Mouse (Mus musculus) heart, adult 18-20 months (tissue): ENCODE measurements around the gene Epha2. TPM values are rescaled to one million over a fixed set of nuclear protein-coding genes. Genes with fewer than 3 reads are reported as not detected.

Experiments used
- DNase-seq, 2 experiments: peaks; one replicate each; pipeline ENCODE4 v3.0.0; 2021 to 2022; ENCODE audit warnings: mixed read lengths in 1 of 2
- total RNA-seq, 2 experiments: library from RNA; stranded (reverse); gene quantifications; 2 replicates each; pipeline ENCODE4 v1.2.3; 2021

The Epha2 gene
- total RNA-seq, 2 experiments from 2014 or later, result 6.2 to 6.6 TPM

DNA sequence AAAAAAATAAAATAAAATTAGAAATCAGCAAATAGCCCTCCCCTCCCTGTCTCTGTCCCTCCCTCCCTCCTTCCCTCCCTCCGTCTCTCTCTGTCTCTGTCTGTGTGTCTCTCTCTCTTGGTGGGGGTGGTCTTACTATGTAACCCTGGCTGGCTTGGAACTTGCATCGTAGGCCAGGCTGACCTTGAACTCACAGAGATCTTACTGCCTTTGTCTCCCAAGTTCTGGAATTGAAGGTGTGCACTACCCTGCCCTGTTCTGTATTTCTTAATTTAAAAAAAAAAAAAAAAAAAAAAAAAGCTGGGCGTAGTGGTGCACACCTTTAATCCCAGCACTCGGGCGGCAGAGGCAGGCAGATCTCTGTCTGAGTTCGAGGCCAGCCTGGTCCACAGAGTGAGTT is 21.3 kb upstream of the Epha2 start:
- DNase-seq, result no peak

DNA sequence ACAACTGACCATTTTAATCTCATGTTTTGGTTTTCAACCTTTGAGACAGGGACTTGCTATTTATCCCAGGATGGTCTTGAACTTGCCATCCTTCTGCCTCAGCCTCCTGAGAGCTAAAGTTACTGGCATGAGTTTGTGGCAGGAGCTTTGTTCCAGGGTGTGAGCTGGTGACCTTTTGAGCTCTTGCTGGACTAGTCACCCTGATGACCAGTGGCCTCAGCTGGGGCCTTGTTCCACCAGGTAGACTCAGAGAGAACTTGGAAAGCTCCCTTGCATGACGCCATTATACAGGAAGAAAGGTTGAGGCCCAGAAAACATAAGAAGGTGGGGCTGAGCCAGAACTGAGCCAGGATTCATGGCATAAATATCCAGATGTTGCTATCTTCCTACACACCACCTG is 20.6 kb upstream of the Epha2 start:
- no peak for DNase-seq

DNA sequence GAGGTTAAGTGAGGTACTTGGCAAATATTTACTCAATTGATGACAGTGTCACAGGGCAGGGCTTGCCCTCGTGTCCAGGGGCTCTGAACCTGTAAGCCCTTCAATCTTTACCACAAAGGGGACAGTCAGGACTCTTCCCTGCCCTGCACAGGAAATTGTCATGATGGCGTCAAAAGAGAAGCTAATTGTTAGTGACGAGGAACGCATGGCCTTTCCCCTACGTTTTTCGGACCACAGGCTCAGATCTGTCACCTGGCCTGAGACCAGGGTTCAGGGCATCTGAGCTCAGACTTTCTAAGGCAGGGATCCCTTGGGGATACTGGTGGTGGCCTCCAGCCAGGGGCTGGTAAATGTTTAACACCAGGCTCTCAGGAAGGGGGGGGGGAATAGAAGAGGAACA is 19.9 kb upstream of the Epha2 start:
- peak in 1 of 2 experiments; percentile 29 for DNase-seq

DNA sequence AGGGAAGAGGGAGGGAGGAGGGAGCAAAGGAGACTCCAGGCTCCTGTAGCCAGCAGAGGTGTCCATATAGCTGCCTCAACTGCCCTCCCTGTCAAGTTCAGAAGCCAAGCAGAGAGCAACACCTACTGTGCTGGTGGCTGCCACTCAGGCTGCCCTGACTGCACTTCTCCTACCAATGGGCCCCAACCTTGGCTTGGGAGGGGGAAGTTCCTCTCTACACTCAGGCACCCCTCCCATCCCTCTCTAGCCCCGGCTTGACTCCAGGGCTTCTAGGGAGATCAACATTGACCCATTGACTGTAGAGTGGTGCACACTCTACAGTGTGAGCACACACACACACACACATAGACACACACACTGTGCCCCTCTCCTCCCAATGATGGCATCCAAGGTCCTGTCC is 19.5 kb upstream of the Epha2 start:
- DNase-seq, result no peak

DNA sequence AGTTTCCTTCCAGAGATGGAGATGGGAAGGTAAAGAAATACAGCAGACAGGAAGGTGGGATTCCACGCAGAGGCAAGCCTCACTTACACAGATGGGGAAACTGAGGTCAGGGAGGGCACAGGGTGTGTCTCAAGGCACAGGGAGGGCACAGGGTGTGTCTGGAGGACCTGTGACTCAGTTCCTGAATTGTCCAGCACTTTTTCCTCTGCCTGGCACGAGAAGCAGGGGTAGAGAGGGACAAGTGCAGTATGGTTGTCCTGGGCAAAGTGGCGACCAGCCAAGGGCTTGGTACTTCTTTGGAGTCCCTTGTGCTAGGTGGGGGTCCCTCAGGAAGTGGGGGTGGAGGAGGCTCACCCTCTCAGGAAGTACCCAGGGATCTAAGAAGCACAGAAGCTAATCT is 19.0 kb upstream of the Epha2 start:
- no peak for DNase-seq

DNA sequence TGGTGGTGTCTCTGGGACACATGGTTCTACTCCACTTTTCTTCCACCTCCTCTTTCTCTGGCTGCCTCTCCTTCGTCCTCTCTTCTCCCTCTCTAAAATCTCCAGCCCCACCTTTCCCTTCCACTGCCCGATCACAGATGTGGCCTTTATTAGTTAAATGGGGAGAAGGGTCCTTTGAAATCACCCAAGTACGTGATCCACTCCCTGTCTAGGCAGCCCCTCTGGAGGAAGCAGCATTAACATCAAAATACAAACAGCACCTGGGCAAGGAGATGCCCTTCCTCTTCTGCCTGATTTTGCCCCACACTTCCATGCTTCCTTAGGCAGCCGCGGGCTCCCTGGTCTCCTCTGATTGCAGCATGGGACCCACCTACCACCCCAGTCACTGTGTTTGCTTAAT is 18.4 kb upstream of the Epha2 start:
- no peak for DNase-seq

DNA sequence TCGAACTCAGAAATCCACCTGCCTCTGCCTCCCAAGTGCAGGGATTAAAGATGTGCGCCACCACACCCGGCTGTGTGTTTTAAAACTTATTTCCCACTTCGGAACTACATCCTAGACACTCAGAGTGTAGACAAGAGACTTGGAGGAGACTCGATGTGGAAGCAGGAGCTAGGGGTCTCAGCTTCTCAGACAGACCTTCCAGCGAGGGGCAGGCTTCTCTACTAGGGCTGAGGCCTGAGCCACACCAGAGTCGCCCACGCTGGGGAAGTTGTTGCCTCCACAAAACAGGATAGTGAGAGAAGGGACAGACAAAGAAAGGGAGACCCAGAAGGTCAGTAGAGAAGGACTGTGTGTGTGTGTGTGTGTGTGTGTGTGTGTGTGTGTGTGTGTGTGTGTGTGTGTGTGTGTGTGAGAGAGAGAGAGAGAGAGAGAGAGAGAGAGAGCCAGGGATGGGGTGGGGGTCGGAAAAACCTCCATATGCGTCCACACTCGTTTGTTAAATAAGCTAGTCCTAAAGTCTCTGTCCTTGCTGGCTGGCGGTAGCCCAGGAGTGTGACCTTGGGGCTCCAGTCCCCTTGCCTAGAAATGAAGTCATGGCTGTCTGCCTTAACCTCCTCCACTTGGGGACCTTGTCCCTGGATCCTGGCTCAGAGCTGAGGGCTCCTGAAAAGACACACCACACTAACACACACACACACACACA is 17.7 kb upstream of the Epha2 start:
- no peak for DNase-seq

DNA sequence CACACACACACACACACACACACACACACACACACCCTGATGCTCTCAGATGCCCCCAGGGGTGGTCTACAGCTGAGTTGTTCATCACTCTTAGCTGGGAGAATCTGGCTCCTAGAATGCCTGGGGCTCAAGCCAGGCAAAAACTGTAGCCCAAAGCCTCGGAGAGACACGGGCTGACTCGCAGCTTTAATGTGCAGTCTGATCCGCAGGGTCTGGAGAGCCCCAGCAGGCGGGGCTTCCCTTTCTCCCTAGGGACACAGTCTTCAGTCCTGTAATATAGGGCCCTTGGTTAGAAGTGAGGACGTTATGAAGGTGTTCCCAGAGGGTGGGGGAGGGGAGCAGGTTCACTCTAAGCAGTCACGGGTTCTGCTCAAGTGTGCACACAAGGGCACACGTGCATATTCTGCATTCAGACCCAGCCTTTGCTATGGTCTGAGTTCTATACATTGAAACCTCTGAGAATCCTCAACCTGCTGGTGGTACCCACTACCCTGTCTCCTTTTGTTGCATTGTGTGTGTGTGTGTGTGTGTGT is 17.1 kb upstream of the Epha2 start:
- DNase-seq, result no peak

DNA sequence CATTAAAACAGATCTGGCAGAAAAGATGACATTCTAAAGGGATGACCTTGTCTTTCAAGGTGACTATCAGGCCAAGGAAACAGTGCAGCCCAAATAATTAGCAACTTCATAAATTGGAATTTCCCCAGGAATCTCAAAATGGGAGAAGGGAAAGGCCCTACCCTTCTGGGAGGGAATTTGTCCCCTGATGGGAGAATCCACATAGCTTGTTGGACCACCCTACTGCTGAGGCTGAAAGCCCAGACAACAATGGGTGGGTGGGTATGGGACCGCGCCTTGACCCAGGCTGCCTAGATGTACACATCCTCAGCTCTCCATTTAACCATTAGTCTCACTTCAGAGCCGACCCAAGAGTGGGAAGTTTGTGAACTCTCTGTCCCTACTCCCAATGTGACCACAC is 16.6 kb upstream of the Epha2 start:
- no peak for DNase-seq

DNA sequence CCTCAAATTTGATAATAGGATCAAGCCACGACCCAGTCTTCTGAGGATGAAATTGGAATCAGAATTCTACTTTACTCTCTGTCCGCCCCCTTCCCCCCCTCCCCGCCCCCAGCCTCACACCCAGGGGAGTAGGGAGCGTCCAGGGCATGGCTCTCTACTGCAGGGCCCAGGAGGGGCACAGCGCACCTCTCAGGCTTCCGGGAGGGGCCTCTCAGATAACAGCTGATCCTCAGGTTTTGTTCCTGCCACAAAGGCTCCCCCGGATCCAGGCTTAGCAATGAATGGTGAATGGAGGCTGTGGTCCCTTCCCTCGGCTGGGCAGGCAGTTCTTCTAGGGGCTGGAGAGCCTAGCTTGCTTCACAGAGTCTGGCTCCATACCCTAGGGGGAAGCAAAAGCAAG is 15.9 kb upstream of the Epha2 start:
- no peak for DNase-seq

DNA sequence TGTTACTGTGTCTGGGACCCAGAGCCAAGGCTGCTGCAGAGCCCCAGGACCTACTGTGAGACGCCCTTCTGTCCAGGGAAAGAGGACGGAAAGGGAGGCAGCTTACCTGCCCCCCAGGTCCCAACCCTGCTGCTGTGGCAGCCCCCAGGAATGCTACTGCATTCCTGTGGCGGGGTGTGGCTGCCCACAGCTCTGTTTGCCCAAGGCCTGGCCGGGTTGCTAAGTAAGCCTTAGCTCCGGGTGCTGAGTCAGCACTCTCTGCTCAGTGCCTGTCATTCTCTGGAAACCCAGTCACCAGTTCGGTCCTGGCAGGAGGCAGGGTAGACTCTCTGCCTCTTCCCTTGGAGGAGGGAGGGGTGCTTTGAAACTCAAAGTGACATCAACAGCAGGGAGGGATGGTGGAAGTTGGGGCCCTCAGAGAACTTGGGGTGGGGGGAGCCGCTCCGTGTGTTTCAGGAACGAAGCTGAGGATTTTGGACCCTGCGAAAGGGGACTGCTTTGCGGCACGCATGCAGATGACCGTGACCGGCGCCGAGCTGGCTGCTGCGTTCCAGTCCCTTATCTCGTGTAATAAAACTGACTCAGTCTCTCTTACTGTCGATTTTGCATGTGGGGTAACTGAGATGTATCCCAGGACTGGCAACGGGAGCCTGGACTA is 14.1 kb upstream of the Epha2 start:
- peak in 1 of 2 experiments; percentile 23 for DNase-seq

DNA sequence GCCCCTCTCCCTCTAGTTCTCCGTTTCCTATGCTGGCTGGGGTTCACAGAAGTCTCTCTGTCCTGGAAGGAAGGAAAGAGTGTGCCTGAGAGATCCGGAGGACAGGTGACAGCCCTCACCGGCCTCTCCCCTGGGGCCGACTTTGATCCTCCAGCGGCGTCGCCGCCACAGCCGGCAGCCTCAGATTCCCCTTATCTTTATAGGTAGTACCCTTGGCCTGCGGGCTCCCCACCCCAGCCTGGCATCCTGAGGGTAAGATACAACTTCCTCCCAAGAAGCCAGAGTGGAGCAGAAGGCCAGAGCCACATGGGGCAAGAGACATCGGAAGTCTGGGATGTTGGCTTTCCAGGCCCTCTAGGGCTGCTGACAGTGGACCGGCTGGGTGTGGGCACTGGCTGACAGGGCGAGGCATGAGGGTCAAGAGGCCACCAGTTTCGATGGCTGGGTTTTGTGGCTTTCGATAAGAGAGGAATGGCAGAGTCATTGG is 13.5 kb upstream of the Epha2 start:
- no peak for DNase-seq

DNA sequence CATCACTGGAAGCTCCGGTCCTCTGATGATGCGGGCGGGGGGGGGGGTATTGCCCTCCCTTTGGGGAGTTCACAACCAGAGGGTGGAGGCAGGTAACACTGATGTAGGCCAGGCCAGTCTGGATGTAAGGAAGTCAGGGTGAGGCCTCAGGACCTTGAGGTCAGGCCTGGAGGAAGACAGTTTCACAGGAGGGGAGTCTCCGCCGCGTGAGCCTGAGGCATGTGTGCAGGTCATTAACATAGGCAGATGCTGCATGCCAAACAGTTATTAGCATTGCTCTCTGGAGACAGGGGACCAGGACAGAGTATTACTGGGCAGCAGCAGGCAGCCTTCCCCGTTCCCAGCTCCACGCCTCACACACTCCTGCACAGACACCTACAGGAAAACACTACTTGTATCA is 12.9 kb upstream of the Epha2 start:
- no peak for DNase-seq

DNA sequence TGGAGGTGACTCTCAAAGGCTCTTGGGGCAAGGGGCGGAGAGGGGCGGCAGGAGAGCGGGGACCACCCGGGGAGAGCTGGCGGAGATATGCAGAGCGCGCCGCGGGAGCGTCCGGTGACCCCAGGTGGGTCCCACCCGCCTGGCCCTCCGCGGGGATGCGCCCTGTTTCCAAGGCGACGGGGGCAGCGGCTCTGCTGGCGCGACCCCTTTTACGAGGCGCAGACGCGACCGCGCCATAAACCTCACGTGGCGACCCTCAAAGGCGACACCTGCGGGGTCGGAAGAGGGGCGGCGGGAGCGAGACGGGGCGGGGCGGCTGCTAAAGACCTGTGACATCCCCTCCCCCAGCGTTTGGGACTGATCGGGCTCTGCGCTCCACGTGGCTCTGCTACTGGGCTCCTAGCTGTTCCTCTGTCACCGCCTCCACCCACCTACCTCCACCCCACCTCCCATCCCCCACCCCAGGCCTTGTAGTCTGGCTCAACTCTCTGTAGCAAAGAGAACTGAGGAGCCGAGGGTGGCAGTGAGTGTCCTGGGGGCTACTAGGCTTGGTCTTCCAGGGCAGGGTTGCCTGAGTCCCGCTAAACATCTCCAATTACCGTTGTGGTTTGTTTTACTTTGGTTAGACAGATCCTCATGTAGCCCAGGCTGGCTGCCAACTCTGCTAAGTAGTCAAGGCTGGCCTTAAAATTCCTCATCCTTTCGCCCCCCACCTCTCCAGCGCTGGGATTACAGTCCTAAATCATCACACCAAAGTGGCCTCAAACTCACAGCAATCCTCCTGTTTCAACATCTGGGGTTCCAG is 9.3 kb upstream of the Epha2 start:
- no peak for DNase-seq

DNA sequence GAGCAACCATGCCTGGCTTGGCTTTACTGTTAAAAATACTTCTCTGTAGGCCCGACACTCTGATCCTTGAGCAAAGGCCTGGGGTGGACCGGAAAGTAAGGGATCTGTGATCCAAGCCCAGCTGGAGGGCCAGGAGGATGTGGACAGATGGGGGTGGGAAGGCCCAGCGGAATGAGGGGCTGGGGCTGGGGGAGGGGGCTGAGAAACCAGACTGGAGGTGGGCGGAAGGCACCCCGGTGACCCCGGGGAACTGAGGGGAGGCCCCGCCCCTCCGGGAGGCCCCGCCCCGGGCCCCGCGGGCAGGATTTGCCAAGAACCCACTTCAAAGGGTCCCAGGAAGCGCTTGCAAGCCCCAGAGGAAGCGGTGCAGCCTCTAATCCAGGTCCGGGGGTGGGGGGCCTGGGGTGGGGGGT is 5.3 kb upstream of the Epha2 start:
- no peak for DNase-seq

DNA sequence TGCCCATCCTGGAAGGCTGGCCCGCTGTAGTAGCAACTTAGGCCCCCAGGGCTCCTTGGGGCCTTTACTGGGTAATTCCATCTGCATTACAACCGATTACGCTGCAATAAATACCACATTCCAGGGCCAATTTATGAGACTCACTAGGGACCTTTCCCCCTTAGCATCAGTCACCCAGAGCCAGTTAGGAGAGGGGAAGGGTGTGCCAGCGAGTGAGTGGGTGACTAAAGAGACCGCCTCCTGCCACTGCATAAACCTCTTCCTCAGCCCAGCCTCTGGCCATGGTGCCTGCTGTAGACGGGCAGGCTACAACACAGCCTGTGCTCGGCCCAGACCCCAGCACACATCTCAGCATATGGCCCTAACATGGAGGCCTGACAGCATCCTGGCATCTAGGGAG is 3.1 kb upstream of the Epha2 start:
- no peak for DNase-seq

DNA sequence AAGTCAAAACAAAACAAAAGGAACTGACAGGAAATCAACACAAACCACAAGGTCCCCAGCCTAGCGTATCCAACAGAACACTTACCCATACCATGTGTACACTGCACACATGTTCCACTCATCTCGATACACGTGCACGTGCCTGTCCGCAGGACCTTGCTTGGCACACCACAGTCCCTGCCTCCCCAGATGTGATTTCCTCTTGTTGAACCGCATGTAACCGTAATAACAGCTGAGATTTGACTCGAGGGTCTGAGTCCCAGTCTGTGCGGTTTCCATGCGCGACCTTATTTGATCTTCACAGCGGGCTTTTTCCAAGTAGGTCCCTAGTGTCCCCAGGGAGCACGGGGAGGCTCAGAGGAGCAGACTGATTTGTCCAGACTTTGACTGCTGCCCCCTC is 1.7 kb upstream of the Epha2 start:
- DNase-seq, result peak in 1 of 2 experiments; percentile 18

DNA sequence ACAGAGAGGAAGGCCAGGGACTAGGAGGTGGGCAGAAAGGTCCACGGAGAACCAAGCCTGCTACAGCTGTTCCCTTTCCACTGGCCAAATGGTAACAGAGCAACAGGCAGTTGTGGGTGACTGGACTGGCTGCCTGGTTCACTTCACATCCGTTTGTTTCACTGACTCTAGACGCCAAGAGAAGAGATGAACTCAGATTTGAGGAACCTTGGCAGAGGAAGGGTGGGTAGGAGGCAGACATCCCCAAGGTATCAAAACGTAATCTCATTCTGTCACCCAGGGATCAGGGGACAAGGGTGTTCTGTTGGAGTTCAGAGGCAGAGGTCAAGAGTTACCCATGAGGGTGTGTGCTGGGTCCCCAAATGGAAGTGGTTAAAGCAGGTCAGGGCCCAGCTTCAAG is 844 bp upstream of the Epha2 start:
- no peak for DNase-seq

DNA sequence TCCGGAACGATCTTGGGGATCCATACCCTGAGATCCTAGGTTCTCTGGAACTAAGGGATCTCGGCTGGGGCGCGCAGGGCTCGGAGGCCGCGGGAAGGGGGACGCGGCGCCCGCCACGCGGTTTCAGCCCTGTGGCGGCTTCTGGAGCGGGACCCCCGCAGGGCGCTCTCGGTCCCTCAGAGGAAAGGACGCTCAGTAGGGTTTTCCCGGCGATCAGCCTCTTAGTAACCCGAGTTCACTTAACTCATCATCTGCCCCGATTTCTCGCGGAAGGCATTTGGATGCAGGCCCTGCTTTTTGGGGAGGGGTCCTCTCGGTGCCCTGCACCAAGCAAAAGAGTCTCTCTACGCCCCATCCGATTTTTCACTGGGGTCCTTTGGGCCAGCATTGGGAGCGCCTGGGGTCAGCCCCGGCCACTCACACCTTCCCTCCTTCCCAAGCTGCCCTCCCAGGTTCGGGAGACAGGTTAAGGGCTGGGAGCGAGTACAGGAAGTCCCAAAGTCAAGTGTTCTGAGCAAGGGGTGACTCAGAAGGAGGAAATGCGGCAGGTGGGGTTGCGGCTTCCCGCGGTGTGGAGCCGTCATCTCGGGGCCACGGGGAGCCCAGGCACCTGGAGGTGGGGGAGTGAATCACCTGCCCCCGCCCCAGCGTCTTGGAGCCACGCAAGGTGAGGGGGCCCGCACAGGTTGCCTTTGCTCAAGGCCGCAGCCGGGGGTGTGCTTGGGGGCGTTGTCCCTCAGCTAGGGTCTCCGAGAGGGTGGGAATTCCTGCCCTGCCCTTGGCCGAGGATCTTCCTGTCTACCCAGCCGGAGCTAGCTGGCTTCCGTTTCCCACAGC is 769 bp downstream of the Epha2 start:
- DNase-seq, result peak in 1 of 2 experiments; percentile 38

DNA sequence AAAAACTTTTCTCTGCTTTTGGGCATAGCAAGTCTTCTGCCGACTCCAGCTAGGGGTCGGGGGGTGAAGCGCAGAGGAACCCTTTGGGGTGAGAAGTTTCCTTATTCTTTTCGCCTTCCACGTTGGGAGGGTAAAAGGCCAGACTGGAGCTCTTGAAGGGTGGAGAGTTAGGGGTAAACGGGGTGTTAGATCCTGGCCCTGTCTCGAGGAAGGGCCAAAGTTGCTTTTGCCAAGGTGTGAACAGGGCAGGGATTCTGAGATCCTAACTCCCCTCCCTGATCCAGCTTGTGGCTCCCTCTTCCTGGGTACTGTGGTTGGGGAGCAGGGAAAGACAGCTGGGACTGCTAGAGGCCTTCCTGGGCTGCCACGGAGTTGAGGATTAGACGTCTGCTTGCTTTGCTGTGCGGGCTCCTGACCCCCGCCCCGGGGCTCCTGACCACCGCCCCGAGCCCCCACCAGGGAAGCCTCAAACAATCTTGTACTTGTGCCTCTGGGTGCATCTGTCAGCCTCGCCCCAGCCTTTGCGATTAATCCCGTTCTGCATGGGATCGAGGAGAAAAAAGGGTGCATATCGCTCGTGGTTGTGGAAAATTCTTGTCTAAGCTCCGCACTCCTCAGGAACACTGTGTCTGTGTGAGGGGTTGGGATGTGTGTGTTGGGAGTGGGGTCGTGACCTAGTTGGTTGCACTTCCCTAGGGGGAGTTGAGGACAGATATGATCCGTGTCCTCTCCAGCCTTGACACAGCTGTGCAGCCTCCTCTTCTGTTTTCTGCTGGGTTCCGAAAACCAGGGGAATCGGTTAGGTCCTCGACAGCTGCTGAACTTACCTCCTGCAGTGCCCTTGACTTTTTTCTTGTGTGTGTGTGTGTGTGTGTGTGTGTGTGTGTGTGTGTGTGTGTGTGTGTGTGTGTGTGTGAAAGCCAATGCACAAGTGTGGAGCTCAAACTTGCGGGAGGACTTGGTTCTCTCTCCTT is 1.7 kb downstream of the Epha2 start:
- peak in 1 of 2 experiments; percentile 38 for DNase-seq
